Mouse (Mus musculus): ENCODE measurements around the gene Slc35e3. TPM values are rescaled to one million over a fixed set of nuclear protein-coding genes. Genes with fewer than 3 reads are reported as not detected.

The Slc35e3 gene
- polyA plus RNA-seq, 1 experiment: 12.8 TPM

DNA sequence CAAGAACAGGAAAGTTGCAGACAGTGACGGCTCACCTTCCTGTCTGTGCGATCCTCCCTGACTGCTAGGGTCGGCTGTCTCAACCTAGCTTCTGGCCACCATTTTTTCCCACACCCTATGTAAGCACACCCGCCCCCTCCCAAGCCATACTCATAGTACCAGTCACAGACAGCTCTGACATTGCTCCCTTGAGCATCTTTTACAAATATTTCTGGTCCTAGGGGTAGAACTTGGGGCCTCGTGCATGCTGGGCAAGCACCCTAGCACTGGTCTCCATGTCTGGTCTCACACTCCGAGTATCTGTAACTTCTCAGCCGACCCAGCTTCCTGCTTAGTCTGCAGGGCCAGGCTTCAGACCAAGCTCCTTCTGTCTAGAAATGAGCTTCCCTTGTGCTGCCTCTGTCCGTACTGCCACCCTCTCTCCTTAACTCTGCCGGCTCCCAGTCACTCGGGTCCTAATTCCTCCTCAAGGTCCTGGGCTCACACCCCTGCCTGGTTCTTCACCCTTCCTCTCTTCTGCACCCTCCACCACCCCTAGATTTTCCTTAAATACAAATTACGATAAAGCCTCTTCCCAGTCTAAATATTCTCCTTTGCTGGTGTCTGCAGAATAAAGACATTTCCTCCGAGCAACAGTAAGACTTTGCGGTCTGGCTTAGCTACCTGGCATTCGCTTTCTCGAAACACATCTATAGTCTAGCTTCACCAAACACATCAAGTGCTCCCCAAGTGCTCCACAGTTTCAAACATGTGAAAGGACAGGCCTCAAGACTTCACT lies 4.3 kb downstream of the Slc35e3 start:
- no peak overlapping the region for H3ac ChIP-seq (ENCODE audit: control insufficient read depth, insufficient read length, low read depth)
- peaks cover 53% of the 10 kb centered on the region for H3K79me2 ChIP-seq (ENCODE audit: control insufficient read depth, insufficient read depth)
- H3K79me3 ChIP-seq (ENCODE audit: low read depth): peaks cover 30% of the 10 kb centered on the region
- TF ChIP-seq CEBPB (IDR thresholded peaks at IDR 0.05; ENCODE audit: low read depth): no peak
- no peak for TF ChIP-seq MAX (IDR thresholded peaks at IDR 0.05)
- TF ChIP-seq MYOG (IDR thresholded peaks at IDR 0.05; ENCODE audit: control insufficient read depth, extremely low read depth, insufficient read length): no peak
- no peak for TF ChIP-seq USF1 (IDR thresholded peaks at IDR 0.05; ENCODE audit: low read depth)
- TF ChIP-seq MYOD1 (IDR thresholded peaks at IDR 0.05; ENCODE audit: control insufficient read depth, insufficient read length, low read depth): no peak
- TF ChIP-seq FOSL1 (IDR thresholded peaks at IDR 0.05; ENCODE audit: insufficient read depth, low read length, poor library complexity, severe bottlenecking): no peak
- no peak for TF ChIP-seq CTCF (IDR thresholded peaks at IDR 0.05; ENCODE audit: control insufficient read depth, insufficient read depth, insufficient read length)
- no peak overlapping the region for H3K4me3 ChIP-seq (ENCODE audit: insufficient read depth, poor library complexity, severe bottlenecking)
- H3K27me3 ChIP-seq (ENCODE audit: control insufficient read depth, insufficient read depth, insufficient read length): no peaks in the 10 kb centered on the region
- peaks cover 58% of the 10 kb centered on the region for H3K36me3 ChIP-seq (ENCODE audit: control insufficient read depth, insufficient read depth)

GRCm38 (mm10) chr10:117740921-117741320 lies 5.2 kb downstream of the Slc35e3 start:
- Histone ChIP-seq H3K79me2 (ENCODE audit: control insufficient read depth, insufficient read depth) (peaks cover 53% of the 10 kb centered on the region), H3ac (ENCODE audit: control insufficient read depth, insufficient read length, low read depth) (no peak overlapping the region), H3K27me3 (ENCODE audit: control insufficient read depth, insufficient read depth, insufficient read length) (no peaks in the 10 kb centered on the region), H3K79me3 (ENCODE audit: low read depth) (peaks cover 30% of the 10 kb centered on the region), H3K4me3 (ENCODE audit: insufficient read depth, poor library complexity, severe bottlenecking) (no peak overlapping the region), H3K36me3 (ENCODE audit: control insufficient read depth, insufficient read depth) (peaks cover 66% of the 10 kb centered on the region)
- TF ChIP-seq FOSL1 (IDR thresholded peaks at IDR 0.05; ENCODE audit: insufficient read depth, low read length, poor library complexity, severe bottlenecking): no peak
- no peak for TF ChIP-seq MAX (IDR thresholded peaks at IDR 0.05)
- TF ChIP-seq MYOD1 (IDR thresholded peaks at IDR 0.05; ENCODE audit: control insufficient read depth, insufficient read length, low read depth): no peak
- TF ChIP-seq MYOG (IDR thresholded peaks at IDR 0.05; ENCODE audit: control insufficient read depth, extremely low read depth, insufficient read length): no peak
- no peak for TF ChIP-seq USF1 (IDR thresholded peaks at IDR 0.05; ENCODE audit: low read depth)
- no peak for TF ChIP-seq CEBPB (IDR thresholded peaks at IDR 0.05; ENCODE audit: low read depth)

GRCm38 (mm10) chr10:117740171-117740570 lies 6.0 kb downstream of the Slc35e3 start:
- Histone ChIP-seq H3K36me3 (ENCODE audit: control insufficient read depth, insufficient read depth) (peaks cover 66% of the 10 kb centered on the region), H3K79me2 (ENCODE audit: control insufficient read depth, insufficient read depth) (peaks cover 47% of the 10 kb centered on the region), H3K79me3 (ENCODE audit: low read depth) (peaks cover 27% of the 10 kb centered on the region), H3K4me3 (ENCODE audit: insufficient read depth, poor library complexity, severe bottlenecking) (no peak overlapping the region), H3K27me3 (ENCODE audit: control insufficient read depth, insufficient read depth, insufficient read length) (no peaks in the 10 kb centered on the region), H3ac (ENCODE audit: control insufficient read depth, insufficient read length, low read depth) (no peak overlapping the region)
- TF ChIP-seq CEBPB (IDR thresholded peaks at IDR 0.05; ENCODE audit: low read depth) (no peak), MAX (IDR thresholded peaks at IDR 0.05) (no peak), MYOG (IDR thresholded peaks at IDR 0.05; ENCODE audit: control insufficient read depth, extremely low read depth, insufficient read length) (no peak), USF1 (IDR thresholded peaks at IDR 0.05; ENCODE audit: low read depth) (no peak), FOSL1 (IDR thresholded peaks at IDR 0.05; ENCODE audit: insufficient read depth, low read length, poor library complexity, severe bottlenecking) (no peak), CTCF (IDR thresholded peaks at IDR 0.05; ENCODE audit: control insufficient read depth, insufficient read depth, insufficient read length) (no peak), MYOD1 (IDR thresholded peaks at IDR 0.05; ENCODE audit: control insufficient read depth, insufficient read length, low read depth) (no peak)

- Histone ChIP-seq H3K79me2 (ENCODE audit: control insufficient read depth, insufficient read depth) (peaks cover 41% of the 10 kb centered on the region), H3K79me3 (ENCODE audit: low read depth) (peaks cover 21% of the 10 kb centered on the region), H3K36me3 (ENCODE audit: control insufficient read depth, insufficient read depth) (peaks cover 66% of the 10 kb centered on the region), H3K4me3 (ENCODE audit: insufficient read depth, poor library complexity, severe bottlenecking) (no peak overlapping the region), H3ac (ENCODE audit: control insufficient read depth, insufficient read length, low read depth) (no peak overlapping the region), H3K27me3 (ENCODE audit: control insufficient read depth, insufficient read depth, insufficient read length) (no peaks in the 10 kb centered on the region)
- TF ChIP-seq CEBPB (IDR thresholded peaks at IDR 0.05; ENCODE audit: low read depth) (no peak), MYOD1 (IDR thresholded peaks at IDR 0.05; ENCODE audit: control insufficient read depth, insufficient read length, low read depth) (no peak), MYOG (IDR thresholded peaks at IDR 0.05; ENCODE audit: control insufficient read depth, extremely low read depth, insufficient read length) (no peak), CTCF (IDR thresholded peaks at IDR 0.05; ENCODE audit: control insufficient read depth, insufficient read depth, insufficient read length) (no peak), MAX (IDR thresholded peaks at IDR 0.05) (no peak), USF1 (IDR thresholded peaks at IDR 0.05; ENCODE audit: low read depth) (no peak), FOSL1 (IDR thresholded peaks at IDR 0.05; ENCODE audit: insufficient read depth, low read length, poor library complexity, severe bottlenecking) (no peak)
Observed at GRCm38 (mm10) chr10:117739648-117739948, 6.6 kb downstream of the Slc35e3 start.

DNA sequence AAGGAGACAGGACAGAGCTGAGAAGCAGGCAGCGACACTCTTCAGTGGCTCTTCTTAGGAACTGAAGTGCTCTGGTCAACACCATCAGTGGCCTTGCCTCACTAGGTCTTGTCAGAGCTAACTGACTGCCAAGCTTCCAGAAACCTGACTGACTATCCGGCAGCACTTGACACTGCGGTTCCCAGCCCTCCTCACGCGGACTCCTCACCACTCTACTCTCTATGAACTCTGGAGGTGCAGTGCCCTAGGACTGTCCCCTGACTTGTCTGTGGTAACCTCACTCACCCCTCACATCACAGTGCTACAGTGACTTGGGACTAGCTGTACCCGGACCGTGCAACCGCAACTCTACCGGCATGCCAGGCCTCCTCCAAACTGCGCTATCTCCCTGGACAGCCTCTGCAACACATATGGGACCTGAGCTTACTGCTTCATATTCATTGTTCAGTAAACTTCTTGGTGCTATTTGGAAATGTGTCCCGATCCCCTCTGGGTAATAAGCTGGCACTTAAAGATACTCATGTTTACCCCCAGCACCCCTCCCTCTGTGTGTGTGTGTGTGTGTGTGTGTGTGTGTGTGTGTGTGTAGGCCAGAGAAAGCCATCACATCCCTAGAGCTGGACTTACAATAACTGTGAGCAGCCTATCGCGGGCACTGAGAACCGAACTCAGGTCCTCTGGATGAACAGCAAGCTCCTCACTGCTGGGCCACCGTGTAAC lies 7.1 kb downstream of the Slc35e3 start:
- peaks cover 17% of the 10 kb centered on the region for H3K79me3 ChIP-seq (ENCODE audit: low read depth)
- TF ChIP-seq USF1 (IDR thresholded peaks at IDR 0.05; ENCODE audit: low read depth): no peak
- no peak for TF ChIP-seq CTCF (IDR thresholded peaks at IDR 0.05; ENCODE audit: control insufficient read depth, insufficient read depth, insufficient read length)
- TF ChIP-seq CEBPB (IDR thresholded peaks at IDR 0.05; ENCODE audit: low read depth): no peak
- no peak for TF ChIP-seq MAX (IDR thresholded peaks at IDR 0.05)
- no peak for TF ChIP-seq MYOD1 (IDR thresholded peaks at IDR 0.05; ENCODE audit: control insufficient read depth, insufficient read length, low read depth)
- TF ChIP-seq FOSL1 (IDR thresholded peaks at IDR 0.05; ENCODE audit: insufficient read depth, low read length, poor library complexity, severe bottlenecking): no peak
- no peak for TF ChIP-seq MYOG (IDR thresholded peaks at IDR 0.05; ENCODE audit: control insufficient read depth, extremely low read depth, insufficient read length)
- H3K79me2 ChIP-seq (ENCODE audit: control insufficient read depth, insufficient read depth): peaks cover 36% of the 10 kb centered on the region
- H3K4me3 ChIP-seq (ENCODE audit: insufficient read depth, poor library complexity, severe bottlenecking): no peak overlapping the region
- no peaks in the 10 kb centered on the region for H3K27me3 ChIP-seq (ENCODE audit: control insufficient read depth, insufficient read depth, insufficient read length)
- peaks cover 62% of the 10 kb centered on the region for H3K36me3 ChIP-seq (ENCODE audit: control insufficient read depth, insufficient read depth)
- no peak overlapping the region for H3ac ChIP-seq (ENCODE audit: control insufficient read depth, insufficient read length, low read depth)
